Mouse (Mus musculus) Patski (cell line): Measurements from ENCODE around the gene Gm12169. TPM values are rescaled to one million over a fixed set of nuclear protein-coding genes. Genes with fewer than 3 reads are reported as not detected.
A peak's percentile ranks its signal among the peaks of the same experiment; 100 is the strongest.
"Not testable (repeated sequence)": the region's sequence is repeated elsewhere in the genome, so short reads cannot be mapped to it uniquely, and the experiment has no call there.

Source experiments
- ATAC-seq: fragments of 100-300 bp; one replicate; pipeline ENCODE4 v1.8.0; 2021
- CTCF ChIA-PET: fragments of 350-600 bp; sonication (Branson Sonifier 250); formaldehyde crosslinking; loops from one replicate; lab custom pipeline; 2022; ENCODE audit warnings: inconsistent platforms; lab: Charles Lee
- POLR2A ChIA-PET: fragments of 350-600 bp; sonication (Branson Sonifier 250); formaldehyde crosslinking; loops from one replicate; lab custom pipeline; 2022; ENCODE audit warnings: antibody characterized with exemption, inconsistent platforms; lab: Charles Lee
- DNase-seq: peaks from one replicate; pipeline ENCODE4 v3.0.0-alpha.2; 2011; ENCODE audit warnings: low read depth, low spot score
- H3K27me3 ChIP-seq: fragments of 371-371 bp; one replicate; pipeline ENCODE4 v1.5.1; 2021
- CTCF ChIP-seq: fragments of 100-300 bp; IDR thresholded peaks from one replicate; pipeline ENCODE4 v1.5.1; 2021
- in situ Hi-C: fragments of 300-500 bp; cut with MboI; formaldehyde crosslinking; loops from 3 replicates; pipeline ENCODE4 v1.11.1; 2018; ENCODE audit warnings: low pct_unique_long_range_greater_than_20kb, mixed read lengths
- polyA plus RNA-seq: library from polyadenylated mRNA; unstranded; gene quantifications from one replicate; pipeline ENCODE4 v1.2.3, GENCODE M21; 2021

Gm12169 gene
- polyA plus RNA-seq, result not detected

DNA sequence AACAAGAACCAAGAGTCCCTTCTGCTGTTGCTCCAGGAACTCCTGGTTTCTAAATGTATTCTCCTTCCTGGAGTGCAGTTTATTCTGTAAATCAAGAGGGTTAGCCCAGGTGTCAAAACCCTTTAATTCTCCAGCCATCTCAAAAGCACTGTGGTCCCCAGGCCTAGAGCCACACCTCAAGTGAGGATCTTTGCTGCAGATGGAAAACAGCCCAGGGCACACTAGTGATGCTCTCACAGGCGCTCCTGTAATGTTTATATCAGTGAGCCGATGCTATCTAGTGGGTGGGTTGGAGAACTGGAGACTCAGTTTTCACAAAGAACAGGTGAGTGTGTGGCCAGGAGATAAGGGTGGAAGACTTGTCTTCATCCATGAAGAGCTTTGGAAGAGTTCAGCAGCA lies at the start of gene Gm12169:
Gm12169 (plus strand) TSS at position 301 of the 400 bp plus-strand sequence.
- ATAC-seq, result no peak
- no peak for TF ChIP-seq CTCF
- H3K27me3 ChIP-seq, result no peaks in the 10 kb centered on the region
- POLR2A ChIA-PET, result no interaction called here
- in situ Hi-C loops, result loop anchor here (10.0 kb wide), 1 partner anchor 211 kb away; the partner anchor contains the start of gene Havcr1
- CTCF ChIA-PET, result interaction anchor here (1.2 to 1.5 kb wide), 2 partner anchors 27 to 44 kb away, joined by 3 read pairs; no protein-coding TSS in a partner anchor
- no peak for DNase-seq

DNA sequence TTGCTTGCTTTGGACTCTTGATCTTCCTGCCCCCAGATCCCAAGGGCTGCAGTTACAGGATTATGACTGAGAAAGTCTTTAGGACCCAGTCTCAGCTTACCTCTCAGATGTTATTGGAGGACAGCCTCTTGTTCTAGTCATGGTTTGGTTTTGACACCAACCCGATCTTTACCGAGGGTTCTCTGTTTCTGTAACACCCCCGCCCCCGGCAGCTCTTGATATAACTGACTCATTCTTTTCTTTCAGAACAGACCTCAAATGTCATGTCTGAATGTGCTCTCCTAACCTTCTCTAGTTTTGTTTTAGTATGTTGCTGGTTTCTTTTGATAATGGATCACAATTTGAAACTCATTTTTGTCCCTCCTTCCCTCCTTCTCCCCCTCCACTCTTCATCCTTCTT lies 49.8 kb upstream of the Gm12169 start:
- POLR2A ChIA-PET, result no interaction called here
- no peak for ATAC-seq
- in situ Hi-C loops, result no loop called here
- no peak for TF ChIP-seq CTCF
- H3K27me3 ChIP-seq, result peaks cover 11% of the 10 kb centered on the region
- CTCF ChIA-PET, result no interaction called here
- DNase-seq, result no peak

DNA sequence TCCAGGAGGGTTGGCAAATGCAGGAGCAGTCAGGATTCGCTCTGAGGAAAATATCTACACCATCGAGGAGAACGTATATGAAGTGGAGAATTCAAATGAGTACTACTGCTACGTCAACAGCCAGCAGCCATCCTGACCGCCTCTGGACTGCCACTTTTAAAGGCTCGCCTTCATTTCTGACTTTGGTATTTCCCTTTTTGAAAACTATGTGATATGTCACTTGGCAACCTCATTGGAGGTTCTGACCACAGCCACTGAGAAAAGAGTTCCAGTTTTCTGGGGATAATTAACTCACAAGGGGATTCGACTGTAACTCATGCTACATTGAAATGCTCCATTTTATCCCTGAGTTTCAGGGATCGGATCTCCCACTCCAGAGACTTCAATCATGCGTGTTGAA lies 44.7 kb upstream of the Gm12169 start:
- no peak for DNase-seq
- in situ Hi-C loops, result no loop called here
- TF ChIP-seq CTCF, result no peak
- H3K27me3 ChIP-seq, result no peaks in the 10 kb centered on the region
- ChIA-PET CTCF (no interaction called here), POLR2A (interaction anchor here (0.8 kb wide), 1 partner anchor 33 kb away, joined by 6 read pairs; no protein-coding TSS in a partner anchor)
- no peak for ATAC-seq

DNA sequence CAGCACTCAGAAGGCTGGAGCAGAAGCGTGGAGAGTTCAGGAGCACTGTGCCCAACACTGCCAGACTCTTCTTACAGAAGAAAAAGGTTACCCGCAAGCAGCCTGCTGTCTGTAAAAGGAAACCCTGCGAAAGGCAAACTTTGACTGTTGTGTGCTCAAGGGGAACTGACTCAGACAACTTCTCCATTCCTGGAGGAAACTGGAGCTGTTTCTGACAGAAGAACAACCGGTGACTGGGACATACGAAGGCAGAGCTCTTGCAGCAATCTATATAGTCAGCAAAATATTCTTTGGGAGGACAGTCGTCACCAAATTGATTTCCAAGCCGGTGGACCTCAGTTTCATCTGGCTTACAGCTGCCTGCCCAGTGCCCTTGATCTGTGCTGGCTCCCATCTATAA lies 43.5 kb upstream of the Gm12169 start:
- ATAC-seq, result no peak
- H3K27me3 ChIP-seq, result no peaks in the 10 kb centered on the region
- in situ Hi-C loops, result no loop called here
- TF ChIP-seq CTCF, result no peak
- DNase-seq, result no peak
- ChIA-PET POLR2A (no interaction called here), CTCF (no interaction called here)

DNA sequence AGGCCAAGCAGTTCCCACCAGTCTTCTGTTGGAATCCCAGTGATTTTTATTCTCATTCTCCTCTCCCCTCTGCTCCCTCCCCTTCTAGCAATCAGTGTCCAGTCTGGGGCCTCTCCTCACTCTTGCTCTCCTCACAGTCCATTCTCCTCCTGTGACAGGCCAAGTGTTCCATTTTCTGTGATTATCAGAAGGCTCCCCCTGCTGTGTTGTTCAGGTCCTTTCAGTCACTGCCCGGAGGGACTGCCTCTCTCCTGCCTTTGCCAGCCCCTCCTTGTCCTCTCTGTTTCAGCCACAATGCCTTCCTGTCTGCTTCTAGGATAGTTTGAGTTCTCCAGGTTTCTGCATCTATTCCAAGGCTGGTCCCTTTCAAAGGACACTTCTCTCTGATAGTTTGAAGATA lies 35.8 kb upstream of the Gm12169 start:
- no peaks in the 10 kb centered on the region for H3K27me3 ChIP-seq
- POLR2A ChIA-PET, result no interaction called here
- no peak for TF ChIP-seq CTCF
- in situ Hi-C loops, result no loop called here
- no peak for ATAC-seq
- DNase-seq, result no peak
- CTCF ChIA-PET, result no interaction called here

DNA sequence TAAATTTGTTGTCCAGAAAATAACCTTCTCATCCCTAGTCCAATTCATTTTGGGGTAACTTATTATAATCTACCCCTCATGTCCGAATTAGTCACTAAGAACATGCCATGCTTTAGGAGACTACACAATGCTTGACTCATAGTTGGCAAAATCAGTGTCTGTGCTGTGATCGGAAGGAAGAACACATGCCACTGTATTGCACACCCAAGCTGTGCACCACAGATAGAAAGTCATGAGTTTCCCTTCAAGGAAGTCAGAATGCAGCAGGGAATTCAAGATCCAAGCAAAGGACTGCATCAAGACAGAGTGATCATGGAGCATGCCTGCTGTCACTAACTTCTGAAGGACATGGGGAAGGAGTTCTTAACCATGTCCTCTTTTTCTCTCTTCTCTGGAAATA lies 35.4 kb upstream of the Gm12169 start:
- H3K27me3 ChIP-seq, result no peaks in the 10 kb centered on the region
- in situ Hi-C loops, result no loop called here
- ChIA-PET POLR2A (no interaction called here), CTCF (no interaction called here)
- ATAC-seq (no peak), DNase-seq (no peak)
- TF ChIP-seq CTCF, result no peak

DNA sequence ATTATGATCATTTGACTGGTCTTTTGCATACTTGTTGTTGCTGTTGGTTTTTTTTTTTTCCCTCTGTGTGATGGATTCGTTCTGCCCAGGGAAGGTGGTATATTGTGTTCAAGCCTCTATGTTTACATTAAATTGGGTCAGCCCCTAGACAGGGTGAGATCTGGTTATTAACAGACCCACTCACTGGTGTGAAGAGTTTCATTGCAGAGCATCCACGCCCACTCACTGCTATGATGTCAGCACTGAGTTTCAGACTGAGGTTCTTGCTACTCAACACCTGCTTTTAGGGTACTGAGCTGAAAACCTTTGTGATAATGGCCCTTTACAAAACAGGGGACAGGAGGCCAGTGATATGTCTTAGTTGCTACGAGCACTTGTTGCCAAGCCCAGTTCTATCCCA lies 16.9 kb upstream of the Gm12169 start:
- no peak for DNase-seq
- no peak for TF ChIP-seq CTCF
- CTCF ChIA-PET, result no interaction called here
- POLR2A ChIA-PET, result interaction anchor here (0.6 kb wide), 1 partner anchor 9 kb away, joined by 3 read pairs; no protein-coding TSS in a partner anchor
- no peak for ATAC-seq
- H3K27me3 ChIP-seq, result peaks cover 3% of the 10 kb centered on the region
- in situ Hi-C loops, result no loop called here

DNA sequence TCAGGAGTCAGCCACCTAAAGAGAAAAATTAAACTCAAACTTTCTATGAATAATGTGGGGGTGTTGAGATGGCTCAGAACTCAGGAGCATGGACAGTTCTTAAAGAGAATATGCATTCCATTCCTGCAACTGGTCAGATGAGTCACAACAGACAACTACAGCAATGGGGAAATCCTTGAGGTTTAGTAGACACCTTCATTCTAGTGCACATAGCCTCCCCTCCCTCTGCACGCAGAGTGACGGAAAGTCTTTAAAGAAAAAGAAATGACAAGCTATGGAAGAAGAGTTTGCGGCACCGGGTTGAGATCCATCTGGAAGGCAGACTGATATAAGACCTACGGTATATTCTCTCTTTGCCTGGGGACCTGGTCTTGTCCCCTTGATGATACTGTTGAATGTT lies 14.1 kb upstream of the Gm12169 start:
- TF ChIP-seq CTCF, result no peak
- ATAC-seq, result no peak
- peaks cover 3% of the 10 kb centered on the region for H3K27me3 ChIP-seq
- in situ Hi-C loops, result no loop called here
- ChIA-PET CTCF (no interaction called here), POLR2A (no interaction called here)
- DNase-seq, result no peak

DNA sequence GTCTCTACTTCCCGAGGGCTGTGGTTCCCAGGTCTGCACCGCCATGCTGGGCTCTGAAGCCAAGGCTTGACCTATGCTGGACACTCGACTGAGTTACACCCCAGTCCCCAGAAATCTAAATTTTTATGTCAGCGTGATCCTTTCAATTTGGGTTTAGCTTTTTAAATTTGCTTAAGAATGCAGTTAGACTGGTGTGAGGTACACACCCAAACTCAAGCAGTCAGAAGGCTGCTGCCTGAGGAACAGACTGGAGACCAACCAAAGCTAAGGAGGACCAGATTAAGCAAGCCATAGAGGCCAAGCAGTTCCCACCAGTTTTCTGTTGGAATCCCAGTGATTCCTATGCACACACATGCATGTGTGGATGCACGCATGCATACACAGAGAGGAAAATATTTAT lies 2.7 kb upstream of the Gm12169 start:
- ATAC-seq, POLR2A ChIA-PET, DNase-seq, H3K27me3 ChIP-seq: not testable (repeated sequence)
- CTCF ChIA-PET, result interaction anchor here (1.0 kb wide), 1 partner anchor 48 kb away, joined by 4 read pairs; no protein-coding TSS in a partner anchor
- in situ Hi-C loops, result loop anchor here (10.0 kb wide), 1 partner anchor 213 kb away; the partner anchor contains the start of gene Havcr1

DNA sequence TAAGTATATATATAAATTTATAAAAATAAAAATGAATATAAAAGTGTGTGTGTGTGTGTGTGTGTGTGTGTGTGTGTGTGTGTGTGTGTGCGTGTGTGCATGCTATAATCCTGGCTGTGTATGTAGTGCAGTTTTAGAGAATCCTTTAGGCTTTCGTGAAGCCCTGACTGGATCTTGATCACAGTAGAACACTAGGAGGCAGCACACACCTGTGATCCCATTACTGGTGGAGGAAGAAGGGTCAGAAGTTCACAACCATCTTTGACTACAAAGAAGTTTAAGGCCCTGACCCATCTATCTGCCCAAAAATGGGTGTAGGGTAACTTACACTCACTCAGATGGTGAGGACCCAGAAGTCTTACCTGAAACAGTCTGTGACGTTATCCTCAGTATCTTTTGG lies 1.3 kb upstream of the Gm12169 start:
- POLR2A ChIA-PET, result no interaction called here
- CTCF ChIA-PET, result no interaction called here
- in situ Hi-C loops, result loop anchor here (10.0 kb wide), 1 partner anchor 212 kb away; the partner anchor contains the start of gene Havcr1
- DNase-seq, result no peak
- peak; percentile 53 for TF ChIP-seq CTCF
- H3K27me3 ChIP-seq, result no peaks in the 10 kb centered on the region
- ATAC-seq, result peak; percentile 26

DNA sequence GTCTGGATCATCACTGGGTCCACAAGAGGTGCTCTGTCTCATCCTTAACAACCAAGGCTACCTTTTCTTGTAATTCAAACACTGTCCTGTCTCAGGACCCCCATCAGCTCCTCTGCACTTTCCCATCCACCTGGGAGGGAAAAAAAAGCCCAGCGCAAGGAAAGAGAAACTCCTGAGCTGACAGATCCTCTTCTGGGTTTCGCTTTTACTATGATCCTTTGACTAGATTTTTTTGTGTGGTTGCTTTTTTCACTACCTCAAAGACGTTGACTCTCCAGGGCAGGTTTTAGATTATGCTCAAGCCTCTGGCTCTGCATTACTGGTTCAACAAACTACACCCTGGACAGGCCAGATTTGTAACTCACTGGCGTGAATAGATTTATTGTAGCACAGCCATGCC lies 6.1 kb downstream of the Gm12169 start:
- POLR2A ChIA-PET, result no interaction called here
- DNase-seq, result no peak
- no peak for ATAC-seq
- no peaks in the 10 kb centered on the region for H3K27me3 ChIP-seq
- TF ChIP-seq CTCF, result no peak
- CTCF ChIA-PET, result interaction anchor here (1.0 kb wide), 1 partner anchor 11 kb away, joined by 3 read pairs; no protein-coding TSS in a partner anchor
- in situ Hi-C loops, result no loop called here

DNA sequence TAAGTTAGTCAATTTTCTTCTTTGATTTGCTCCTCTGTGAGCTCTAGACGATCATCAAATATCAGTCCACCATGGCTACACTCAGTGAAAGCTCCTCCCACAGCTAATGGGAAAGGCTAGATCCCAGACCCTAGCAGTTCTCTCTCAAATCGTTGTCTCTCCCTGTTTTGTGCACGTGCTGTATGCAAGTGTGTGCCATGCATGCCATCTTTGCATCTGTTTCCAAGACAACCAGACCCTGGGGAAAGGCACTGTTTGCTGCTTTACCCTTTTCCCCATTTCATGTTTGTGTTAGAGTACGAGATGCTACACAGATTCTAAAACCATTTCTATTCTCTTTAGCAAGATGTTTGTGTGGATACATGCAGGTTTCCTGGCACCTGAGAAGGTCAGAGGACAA lies 13.0 kb downstream of the Gm12169 start:
- ATAC-seq (no peak), DNase-seq (no peak)
- ChIA-PET POLR2A (no interaction called here), CTCF (interaction anchor here (1.5 kb wide), 1 partner anchor 25 kb away, joined by 3 read pairs; no protein-coding TSS in a partner anchor)
- no peaks in the 10 kb centered on the region for H3K27me3 ChIP-seq
- TF ChIP-seq CTCF, result no peak
- in situ Hi-C loops, result no loop called here
